ENCODE assay signal across 8 mouse cellular contexts in genomic region chr7:73208817-73209602, GRCm38 (mm10).
A peak's percentile ranks its signal among the peaks of the same experiment; 100 is the strongest.
DNase-seq lines count a peak whose midpoint lies in the region; ATAC-seq lines count a peak whose summit lies in the region.

No protein-coding gene starts in this region.

- no peak overlapping the region for H3K27ac ChIP-seq in kidney, embryonic 15.5 days
- H3K27ac ChIP-seq in forebrain, embryonic 10.5 days, result peak overlapping the region; percentile 90
- H3K27ac ChIP-seq in midbrain, embryonic 13.5 days, result peak overlapping the region; percentile 89

- no peaks in the 10 kb centered on the region for H3K36me3 ChIP-seq in kidney, embryonic 15.5 days
- peaks cover 4% of the 10 kb centered on the region for H3K36me3 ChIP-seq in forebrain, embryonic 10.5 days (replicated peaks)
- no peaks in the 10 kb centered on the region for H3K36me3 ChIP-seq in midbrain, embryonic 13.5 days

- no peaks in the 10 kb centered on the region for H3K27me3 ChIP-seq in kidney, embryonic 15.5 days
- H3K27me3 ChIP-seq in forebrain, embryonic 10.5 days (ENCODE audit: poor library complexity, severe bottlenecking), result no peaks in the 10 kb centered on the region; the same call in 1 of the 2 replicates
- H3K27me3 ChIP-seq in midbrain, embryonic 13.5 days, result no peaks in the 10 kb centered on the region

- 24% methylated on average over 18 of the region's 18 CpGs for WGBS in kidney, embryonic 15.5 days
- WGBS in forebrain, embryonic 10.5 days, result 15% methylated on average over 18 of the region's 18 CpGs
- WGBS in midbrain, embryonic 13.5 days, result 4% methylated on average over 18 of the region's 18 CpGs

- no peaks in the 10 kb centered on the region for H3K9me3 ChIP-seq in kidney, embryonic 15.5 days (replicated peaks)
- H3K9me3 ChIP-seq in forebrain, embryonic 10.5 days, result peaks cover 7% of the 10 kb centered on the region
- H3K9me3 ChIP-seq in midbrain, embryonic 13.5 days, result no peaks in the 10 kb centered on the region; the same call in 1 of the 2 replicates

- ATAC-seq in kidney, embryonic 15.5 days (replicated peaks; ENCODE audit: low FRiP score), result peak; percentile 70
- peak; percentile 92 for ATAC-seq in midbrain, embryonic 13.5 days
- no peak for ATAC-seq in megakaryocyte, adult 5-6 weeks (ENCODE audit: poor library complexity, severe bottlenecking)

- peak overlapping the region; percentile 30 for H3K4me2 ChIP-seq in kidney, embryonic 15.5 days
- H3K4me2 ChIP-seq in midbrain, embryonic 13.5 days (replicated peaks), result peak overlapping the region; percentile 23

- no peak for DNase-seq in kidney, adult 9 months
- peak; percentile 18 for DNase-seq in cerebellum, adult 9-10 months
- DNase-seq in forebrain, embryonic 10.5 days (ENCODE audit: extremely low spot score, low spot score), result no peak
- DNase-seq in ovary, postnatal 14 days (ENCODE audit: low spot score), result no peak
- DNase-seq in gastrocnemius, adult 8-10 months (ENCODE audit: low spot score in 2 of 2), result no peak

- H3K4me3 ChIP-seq in kidney, embryonic 15.5 days (replicated peaks), result no peak overlapping the region
- H3K4me3 ChIP-seq in forebrain, embryonic 10.5 days, result peak overlapping the region; percentile 18; the same call in 1 of the 2 replicates
- no peak overlapping the region for H3K4me3 ChIP-seq in midbrain, embryonic 13.5 days (replicated peaks)

- peaks cover 20% of the 10 kb centered on the region for H3K4me1 ChIP-seq in kidney, embryonic 15.5 days
- H3K4me1 ChIP-seq in forebrain, embryonic 10.5 days, result peaks cover 45% of the 10 kb centered on the region
- H3K4me1 ChIP-seq in midbrain, embryonic 13.5 days (replicated peaks), result peaks cover 46% of the 10 kb centered on the region

- H3K9ac ChIP-seq in kidney, embryonic 15.5 days, result no peak overlapping the region
- peak overlapping the region; percentile 49; the same call in 1 of the 2 replicates for H3K9ac ChIP-seq in midbrain, embryonic 13.5 days (replicated peaks)
